Comparison of ENCODE assay signal across 26 mouse cellular contexts in the genomic region with DNA sequence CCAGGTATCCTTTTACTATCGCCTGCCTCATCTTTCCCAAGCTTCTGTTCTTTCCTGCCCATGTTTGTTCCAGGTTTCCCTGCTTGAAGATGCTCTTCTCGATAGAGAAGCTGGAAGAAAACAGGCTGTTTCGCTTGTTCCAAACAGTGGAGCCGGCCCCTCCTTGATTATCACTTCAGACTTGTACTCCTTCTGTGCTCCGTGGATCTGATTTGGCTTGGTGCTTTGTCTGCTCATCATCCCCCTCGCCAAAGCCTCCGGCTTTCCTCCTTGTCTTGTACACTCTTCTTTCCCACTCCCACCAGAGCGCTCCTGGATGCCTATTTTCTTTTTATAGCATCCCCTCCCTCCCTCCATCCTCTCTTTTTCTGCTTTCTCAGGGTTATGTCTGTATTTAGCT.
DNase-seq lines count a peak whose midpoint lies in the region; ATAC-seq and TF ChIP-seq lines count a peak whose summit lies in the region.
"Had no signal": no experiment of that assay in that cellular context is flagged by ENCODE, and none has a peak within 500 bp of the region (broad histone marks: within the 10 kb centered on the region; RNA-seq: fewer than 3 reads in every experiment).

No protein-coding gene starts in this region.

- ATAC-seq in frontal cortex, adult (ENCODE audit: low TSS enrichment) = peak; percentile 58
- ATAC-seq: forebrain, embryonic 13.5 days; forebrain, embryonic 16.5 days; hindbrain, embryonic 16.5 days; intestine, embryonic 15.5 days; Patski had no signal

- no peak overlapping the region for H3K4me3 ChIP-seq in left cerebral cortex, adult 2 months
- no peak overlapping the region for H3K4me3 ChIP-seq in gastrocnemius, adult 2 months
- H3K4me3 ChIP-seq: forebrain, embryonic 10.5 days; forebrain, embryonic 13.5 days; heart, embryonic 12.5 days; heart, embryonic 15.5 days; hindbrain, embryonic 10.5 days; hindbrain, embryonic 13.5 days; intestine, embryonic 15.5 days had no signal

- no peak for DNase-seq in frontal cortex, postnatal 36 days (ENCODE audit: low spot score in 2 of 2)
- no peak for DNase-seq in left cerebral cortex, adult 2 months (ENCODE audit: extremely low spot score in 1 of 2, low spot score in 2 of 2)
- DNase-seq in left cerebral cortex, adult 18-20 months (ENCODE audit: low spot score in 2 of 2) = no peak
- peak; percentile 71 for DNase-seq in brain, adult 2 months (ENCODE audit: low read depth, low spot score)
- no peak for DNase-seq in gastrocnemius, adult 2 months
- DNase-seq: adrenal gland, postnatal 10 days; adrenal gland, postnatal 36 days; B cell, adult 2 months; cerebellum, adult 11-12 months; cerebellum, adult 9-10 months; cerebellum, postnatal 14 days; gastrocnemius, postnatal 10 days; gastrocnemius, postnatal 36 days; heart, postnatal 10 days; heart, postnatal 36 days had no signal

- peak overlapping the region; percentile 1; the same call in 1 of the 2 replicates for H3K27ac ChIP-seq in left cerebral cortex, adult 2 months
- H3K27ac ChIP-seq in gastrocnemius, adult 2 months = no peak overlapping the region; the same call in 1 of the 2 replicates
- H3K27ac ChIP-seq: forebrain, embryonic 10.5 days; forebrain, embryonic 13.5 days; heart, embryonic 15.5 days; hindbrain, embryonic 10.5 days; hindbrain, embryonic 13.5 days; intestine, embryonic 15.5 days had no signal

- intact Hi-C loops in left cerebral cortex, adult 2 months (cut with DNase I) = no loop called here
- intact Hi-C loops in gastrocnemius, adult 2 months (cut with DNase I) = no loop called here

- no peak for TF ChIP-seq CTCF in left cerebral cortex, adult 2 months (IDR thresholded peaks at IDR 0.05)
- TF ChIP-seq CTCF in gastrocnemius, adult 2 months (IDR thresholded peaks at IDR 0.05) = no peak
